Mouse (Mus musculus) T-helper 1 cell (primary cell): ENCODE measurements at regions not wholly inside any gene's neighbourhood (a gene's known extent, or its start where the extent isn't known, plus 50 kb on each side); places are given as distances from the start of the nearest gene placed in this dataset.

ENCODE experiments used
- in situ Hi-C: fragments of 300-600 bp; cut with MboI, MseI; formaldehyde crosslinking; loops from one replicate; pipeline ENCODE4 v1.15.1; 2025; ENCODE audit warnings: high pct_unique_total_duplicates

DNA sequence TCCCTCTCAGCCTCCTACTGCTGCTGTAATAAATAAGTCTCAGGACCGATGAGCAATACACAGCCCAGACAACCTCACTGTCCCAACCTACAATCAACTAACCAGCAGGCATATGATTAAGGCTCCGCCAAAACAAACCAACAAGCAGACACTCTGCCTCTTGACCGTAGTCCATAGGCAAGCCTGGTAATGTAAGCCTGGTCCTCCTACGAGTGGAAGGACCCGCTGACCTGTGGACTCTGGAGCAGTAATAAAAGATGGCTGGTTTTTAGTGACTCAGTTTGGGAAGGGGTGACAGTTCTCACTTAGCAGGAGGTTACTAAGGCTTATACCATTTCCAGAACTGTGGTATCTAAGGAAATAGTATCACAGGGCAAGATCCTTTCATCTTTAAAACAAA is 53.4 kb downstream of the Gm47996 start:
- in situ Hi-C loops, result loop anchor here (25.0 kb wide), 1 partner anchor 1649 kb away; the partner anchor contains the start of gene Smg7

DNA sequence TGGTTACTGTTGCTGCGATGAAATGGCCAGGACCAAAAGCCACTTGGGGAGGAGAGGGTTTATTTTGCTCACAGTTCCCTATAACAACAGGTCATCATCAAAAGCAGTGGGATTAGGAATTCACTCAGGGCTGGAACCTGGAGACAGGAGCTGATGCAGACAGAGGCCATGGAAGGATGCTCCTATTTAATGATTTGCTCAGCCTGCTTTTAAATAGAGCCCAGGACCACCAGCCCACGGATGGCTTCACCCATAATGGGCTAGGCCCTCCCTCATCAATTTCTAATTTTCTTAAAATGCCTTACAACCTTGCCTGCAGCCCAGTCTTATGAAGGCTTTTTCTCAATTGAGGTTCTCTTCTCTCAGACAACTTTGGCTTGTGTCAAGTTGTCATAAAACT is 53.9 kb downstream of the Gm47996 start:
- in situ Hi-C loops, result loop anchor here (25.0 kb wide), 1 partner anchor 1648 kb away; the partner anchor contains the start of gene Smg7

DNA sequence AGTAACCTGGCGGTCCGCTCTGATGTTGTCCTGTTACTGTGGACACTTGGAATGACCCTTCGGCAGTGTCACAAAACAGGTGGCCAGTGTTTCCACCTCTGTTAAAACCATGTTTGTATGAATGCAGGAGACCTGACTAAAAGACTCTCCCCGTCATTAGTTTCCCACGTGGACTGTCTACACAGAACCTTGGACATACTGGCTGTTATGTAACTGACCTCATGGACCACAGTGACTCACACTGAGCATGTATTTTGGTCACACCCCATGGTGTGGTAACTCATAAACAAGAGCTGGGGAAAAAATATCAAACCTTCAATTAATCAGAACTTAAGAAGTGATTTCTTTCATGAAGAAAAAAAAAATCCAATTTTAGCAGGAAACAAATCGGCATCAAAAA is 54.9 kb downstream of the Gm47996 start:
- in situ Hi-C loops, result loop anchor here (25.0 kb wide), 1 partner anchor 1648 kb away; the partner anchor contains the start of gene Smg7

DNA sequence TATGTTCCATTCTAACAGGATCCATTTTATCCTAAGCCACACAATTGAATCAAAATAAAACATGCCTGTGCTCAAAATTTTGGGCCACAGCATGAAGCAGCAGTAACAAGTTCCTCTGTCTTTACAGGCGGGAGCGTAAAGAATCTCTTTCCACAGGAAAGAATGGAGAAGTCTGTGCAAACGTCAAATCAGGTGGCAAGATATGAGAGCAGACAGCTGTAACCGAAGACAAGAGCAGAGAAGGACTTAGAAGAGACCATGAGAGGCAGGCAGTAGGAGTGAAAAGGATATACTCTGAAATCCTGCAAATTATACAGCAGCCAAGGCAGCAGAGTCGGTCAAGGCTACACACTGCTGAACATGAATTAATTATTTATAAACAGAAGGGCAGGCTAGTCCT is 55.7 kb downstream of the Gm47996 start:
- in situ Hi-C loops, result loop anchor here (25.0 kb wide), 1 partner anchor 1647 kb away; the partner anchor contains the start of gene Smg7

DNA sequence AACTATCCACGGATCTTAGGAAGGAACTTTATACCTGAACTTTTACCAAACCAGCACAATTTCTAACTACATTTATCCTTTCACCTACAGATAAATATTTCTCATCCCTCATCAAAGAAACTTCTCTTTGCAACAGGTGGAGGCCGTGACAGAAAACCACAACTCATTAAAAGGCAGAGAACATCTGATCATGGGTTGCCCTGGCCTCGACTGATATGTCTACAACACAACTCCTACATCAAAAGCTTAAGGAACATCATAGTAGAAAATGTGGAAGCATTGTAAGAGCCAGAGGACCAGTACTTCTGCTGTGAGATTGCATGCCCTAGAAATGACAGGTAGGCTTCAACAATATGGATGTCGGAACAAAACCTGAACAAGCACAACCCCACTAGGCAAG is 56.8 kb downstream of the Gm47996 start:
- in situ Hi-C loops, result loop anchor here (25.0 kb wide), 1 partner anchor 1646 kb away; the partner anchor contains the start of gene Smg7

DNA sequence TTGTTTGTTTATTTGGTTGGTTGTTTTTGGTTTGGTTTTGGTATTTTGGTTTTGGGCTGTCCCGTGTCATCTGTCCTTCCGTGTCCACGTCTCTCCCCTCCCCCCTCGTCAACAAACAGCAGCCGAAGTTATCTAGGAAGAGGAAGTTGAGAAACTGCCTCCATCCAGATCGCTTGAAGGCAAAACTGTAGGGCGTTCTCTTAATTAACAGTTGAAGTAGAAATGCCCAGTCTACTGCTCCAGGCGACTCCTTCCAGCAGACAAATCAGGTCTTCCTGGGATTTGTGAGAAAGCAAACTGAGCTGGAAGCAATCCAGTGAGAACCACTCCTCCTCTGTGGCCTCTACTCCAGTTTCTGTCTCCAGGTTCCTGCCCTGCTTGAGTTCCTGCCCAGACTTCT is 60.8 kb downstream of the Gm47996 start:
- in situ Hi-C loops, result loop anchor here (25.0 kb wide), 1 partner anchor 1642 kb away; the partner anchor contains the start of gene Smg7

DNA sequence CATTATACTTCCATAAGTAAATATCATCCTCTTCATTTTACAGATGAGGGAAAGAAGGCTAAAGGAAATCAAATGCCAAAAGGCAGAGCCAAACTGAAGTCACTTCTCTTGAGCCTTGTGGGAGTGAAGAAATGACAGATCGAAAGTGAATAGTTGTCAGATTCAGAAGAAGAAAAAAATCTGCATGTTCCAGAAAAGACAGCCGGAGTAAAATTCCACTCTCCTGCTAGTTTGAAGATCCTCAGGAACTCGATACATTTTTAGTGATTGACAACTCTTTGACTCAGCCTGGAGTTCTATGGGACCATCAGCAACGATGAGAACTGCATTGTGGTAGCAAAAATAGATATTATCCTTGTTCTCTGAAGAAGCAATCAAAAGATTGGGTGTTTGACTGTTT is 64.4 kb downstream of the Gm47996 start:
- in situ Hi-C loops, result loop anchor here (25.0 kb wide), 1 partner anchor 1638 kb away; the partner anchor contains the start of gene Smg7

DNA sequence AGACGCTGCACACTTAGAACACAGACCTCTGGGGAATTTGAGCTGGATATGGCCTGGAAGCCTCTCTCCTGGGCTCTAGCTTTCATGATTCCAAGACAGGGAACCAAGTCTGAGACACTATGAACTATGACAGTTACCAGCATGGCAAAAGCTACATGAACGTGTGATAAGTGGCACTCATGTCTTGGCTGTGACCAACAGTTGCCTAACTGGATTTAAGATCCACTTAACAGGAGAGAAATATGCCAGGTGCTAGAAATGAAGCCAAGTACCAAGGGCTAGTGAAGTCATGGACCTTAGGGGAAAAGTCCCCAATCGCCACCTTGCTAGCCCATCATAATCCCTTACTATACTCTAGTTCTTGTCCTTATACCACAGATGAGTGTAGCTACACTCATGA is 65.7 kb downstream of the Gm47996 start:
- in situ Hi-C loops, result no loop called here

DNA sequence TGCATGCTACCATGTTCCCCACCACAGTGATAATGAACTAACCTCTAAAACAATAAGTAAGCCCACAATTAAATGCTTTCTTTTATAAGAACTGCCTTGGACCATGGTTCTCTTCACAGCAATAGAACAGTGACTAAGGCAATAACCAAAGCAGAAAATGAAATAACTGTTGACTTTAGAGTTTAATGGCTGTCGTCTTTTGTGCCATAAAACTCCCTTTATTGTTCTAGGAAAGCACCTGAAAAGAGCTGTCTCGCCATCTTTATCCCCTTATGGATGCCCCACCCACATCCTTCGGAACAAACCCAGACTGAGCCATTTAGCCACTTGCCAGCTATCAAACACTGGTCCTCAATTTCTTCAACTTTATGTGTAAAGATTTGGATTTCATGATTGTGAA is 64.3 kb upstream of the Ivns1abp start:
- in situ Hi-C loops, result no loop called here

DNA sequence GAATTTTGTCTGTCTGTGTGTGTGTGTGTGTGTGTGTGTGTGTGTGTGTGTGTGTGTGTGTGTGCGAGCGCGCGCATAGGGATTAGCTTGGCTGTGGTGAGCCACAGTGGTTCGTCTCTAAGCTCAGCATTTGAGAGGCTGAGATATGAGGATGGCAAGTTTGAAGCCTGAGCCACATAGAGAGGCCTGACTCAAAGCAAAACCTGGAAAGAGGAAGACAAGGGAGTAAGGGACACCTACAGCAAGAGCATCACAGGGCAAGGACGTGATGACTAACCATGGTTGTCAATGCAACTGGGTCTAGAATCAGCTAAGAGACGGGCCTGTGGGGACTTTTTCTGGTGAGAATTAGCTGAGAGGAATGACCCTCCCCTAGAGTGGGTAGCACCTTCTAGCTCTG is 59.2 kb upstream of the Ivns1abp start:
- in situ Hi-C loops, result no loop called here

DNA sequence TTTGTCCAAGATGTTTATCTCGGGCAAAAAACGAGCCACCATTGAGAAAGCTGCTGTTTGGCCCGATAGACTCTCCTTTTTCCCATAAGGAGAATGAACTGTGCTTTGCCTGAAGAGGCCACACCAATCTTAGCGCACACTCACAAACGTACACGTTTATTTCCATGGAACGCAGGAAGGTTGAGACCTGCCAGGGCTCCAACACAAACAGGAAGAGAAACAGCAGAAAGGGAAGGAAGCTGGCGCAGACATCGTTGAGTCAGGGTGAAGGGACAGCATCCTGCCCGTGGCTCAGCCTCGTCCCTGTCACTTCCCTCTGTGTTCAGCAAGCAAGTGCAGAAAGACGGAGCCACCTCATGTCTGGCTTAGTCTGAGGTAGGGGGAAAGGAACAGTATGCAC is 56.8 kb upstream of the Ivns1abp start:
- in situ Hi-C loops, result no loop called here

DNA sequence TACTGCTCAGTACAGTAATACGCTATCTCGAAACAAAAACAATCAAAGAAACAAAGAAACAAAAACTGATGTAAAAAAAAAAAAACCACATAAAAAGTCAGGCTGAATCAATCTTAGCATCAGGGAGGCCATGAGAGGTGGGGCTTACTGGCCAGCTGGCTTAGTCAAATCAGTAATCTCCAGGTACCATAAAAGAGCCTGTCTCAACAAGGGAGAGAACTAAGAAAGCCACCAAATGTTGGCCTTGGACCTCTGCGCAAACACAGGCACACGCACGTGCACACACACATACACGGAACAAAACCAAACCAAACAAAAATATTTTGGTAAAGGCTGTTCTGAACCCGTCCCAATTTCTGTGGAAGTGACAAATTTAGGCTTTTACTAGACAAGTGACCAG is 55.2 kb upstream of the Ivns1abp start:
- in situ Hi-C loops, result no loop called here

DNA sequence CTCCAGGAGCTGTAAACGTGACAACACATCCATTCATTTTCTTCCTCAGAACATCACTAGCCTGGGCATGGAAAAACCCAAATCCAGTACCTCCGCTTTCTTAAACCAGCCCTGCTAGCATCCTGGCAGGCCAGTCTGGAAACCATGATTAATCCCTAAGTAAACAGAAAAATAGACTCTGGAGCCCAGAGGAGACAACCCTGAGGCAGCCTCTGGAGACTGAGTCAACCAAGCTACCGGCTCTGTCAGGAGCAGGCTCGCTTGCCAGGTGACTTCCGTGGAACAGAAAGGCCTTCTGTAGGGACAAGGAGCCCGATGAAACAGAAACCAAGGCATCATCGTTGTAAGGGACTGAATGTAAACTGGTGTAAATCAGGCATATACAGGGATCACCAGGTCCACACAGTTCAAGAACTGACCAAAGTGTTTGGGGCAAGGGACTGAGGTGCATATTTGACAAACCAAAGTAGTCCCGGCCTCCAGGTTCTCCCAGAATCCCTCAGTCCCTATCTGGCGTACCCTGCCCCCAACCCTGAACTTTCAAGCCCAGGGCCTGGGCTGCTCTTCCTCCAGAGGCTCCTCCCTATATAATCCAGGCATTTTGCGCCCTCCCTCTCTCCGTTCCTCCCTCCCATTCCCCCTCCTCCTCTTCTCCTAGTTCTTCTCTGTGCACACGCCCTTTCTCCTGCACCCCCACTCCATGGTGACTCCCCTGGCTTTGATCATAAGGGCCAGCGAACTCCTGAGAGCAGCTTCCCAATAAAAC is 54.6 kb upstream of the Ivns1abp start:
- in situ Hi-C loops, result no loop called here

DNA sequence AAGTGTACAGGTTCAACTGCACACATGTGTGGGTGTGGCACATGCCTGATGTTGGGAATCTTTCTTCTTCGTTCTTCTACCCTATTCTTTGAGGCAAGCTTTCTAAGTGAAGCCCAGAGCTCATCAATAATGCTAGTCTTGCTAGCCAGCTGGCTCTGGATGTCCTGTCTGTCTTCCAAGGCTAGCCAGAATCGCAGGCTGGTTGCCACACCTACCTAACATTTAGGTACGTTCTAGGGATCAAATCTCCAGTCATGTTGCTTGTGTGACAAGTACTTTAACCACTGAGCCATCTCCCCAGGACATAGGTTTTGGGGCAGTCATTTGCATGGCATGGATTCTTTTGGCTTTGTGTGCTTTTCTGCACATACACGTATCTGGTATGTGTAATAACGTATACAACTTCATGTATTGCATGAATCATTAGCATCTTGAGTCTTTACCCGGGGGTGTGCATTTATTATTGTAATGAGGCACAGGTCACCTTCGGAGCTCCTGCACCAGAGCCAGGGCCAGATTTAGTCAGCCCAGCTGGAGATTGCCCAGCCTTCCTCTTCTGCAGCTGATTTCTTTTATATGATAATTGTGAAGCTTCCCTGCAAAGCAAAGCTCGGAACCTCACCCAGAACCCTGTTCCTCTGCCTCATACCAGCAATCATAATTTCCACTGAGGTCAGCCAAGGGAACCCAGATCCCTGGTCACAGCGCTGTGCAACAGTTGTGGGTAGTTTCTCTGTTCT is 50.8 kb upstream of the Ivns1abp start:
- in situ Hi-C loops, result no loop called here
